Mouse (Mus musculus): ENCODE results near the gene Snu13. TPM values are rescaled to one million over a fixed set of nuclear protein-coding genes. Genes with fewer than 3 reads are reported as not detected.

Gene Snu13
- 96.3 and 124 TPM in 2 replicates for polyA plus RNA-seq (2012; ENCODE audit: insufficient read depth, low replicate concordance)

DNA sequence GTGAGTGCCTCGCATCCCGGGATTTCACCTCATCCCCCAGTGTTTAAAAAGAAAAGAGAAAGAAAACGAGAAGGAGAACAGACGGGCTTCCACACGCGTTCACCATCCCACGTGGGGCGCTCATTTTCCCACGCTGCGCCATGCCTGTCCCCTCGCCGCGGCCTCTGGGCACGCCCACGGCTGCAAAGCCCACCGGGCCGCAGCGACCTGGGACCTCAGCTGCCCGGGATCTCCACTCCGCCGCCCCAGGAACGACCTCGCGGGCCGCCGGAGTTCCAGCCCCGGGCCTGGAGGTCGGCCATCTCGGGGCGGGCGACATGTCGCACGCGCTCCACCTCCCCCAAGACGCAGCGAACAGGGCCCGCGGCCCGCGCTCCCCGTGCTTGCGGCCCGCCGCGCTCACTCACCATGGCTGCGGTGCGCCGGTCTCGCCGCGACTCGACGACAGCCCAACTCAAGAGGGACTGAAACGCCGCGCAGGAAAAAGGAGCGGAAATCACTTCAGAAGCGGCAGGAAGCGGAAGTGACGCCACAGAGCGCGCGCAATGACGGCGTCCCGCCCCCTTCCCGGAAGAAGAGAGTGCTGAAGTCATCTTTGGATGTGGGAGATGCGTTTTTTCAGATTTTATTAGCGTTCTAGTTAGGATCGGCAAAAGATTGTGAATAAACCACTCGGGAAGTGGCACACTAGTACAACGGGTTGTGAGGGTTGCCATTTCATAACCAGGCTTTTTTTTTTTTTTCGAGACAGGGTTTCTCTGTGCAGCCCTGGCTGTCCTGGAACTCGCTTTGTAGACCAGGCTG is at the start of gene Snu13:
Gene Snu13, minus strand, starts transcription at position 519 of the 804 bp plus-strand sequence.
- H3K9me3 ChIP-seq = no peaks in the 10 kb centered on the region
- H3K36me3 ChIP-seq (replicated peaks; ENCODE audit: low read length) = peaks cover 15% of the 10 kb centered on the region
- peak within 1 kb of the TSS; percentile 97 for H3K4me3 ChIP-seq (replicated peaks)
- TF ChIP-seq FLI1 (IDR thresholded peaks at IDR 0.05; ENCODE audit: low read length) (peak; percentile 65; the same call in 1 of the 2 replicates), GATA1 (IDR thresholded peaks at IDR 0.05; ENCODE audit: borderline replicate concordance, low read length) (no peak)
- peaks cover 6% of the 10 kb centered on the region for H3K27me3 ChIP-seq (replicated peaks)
- peaks cover 32% of the 10 kb centered on the region for H3K4me1 ChIP-seq

- TF ChIP-seq GATA1 (IDR thresholded peaks at IDR 0.05; ENCODE audit: borderline replicate concordance, low read length) = no peak
- no peak for TF ChIP-seq FLI1 (IDR thresholded peaks at IDR 0.05; ENCODE audit: low read length)
- Histone ChIP-seq H3K4me3 (replicated peaks) (no peak overlapping the region), H3K27me3 (replicated peaks) (peaks cover 53% of the 10 kb centered on the region), H3K36me3 (replicated peaks; ENCODE audit: low read length) (no peaks in the 10 kb centered on the region), H3K4me1 (peaks cover 4% of the 10 kb centered on the region), H3K9me3 (peaks cover 11% of the 10 kb centered on the region)
These were observed 43.7 kb upstream of the Snu13 start for GRCm38 (mm10) chr15:82091061-82091460.

DNA sequence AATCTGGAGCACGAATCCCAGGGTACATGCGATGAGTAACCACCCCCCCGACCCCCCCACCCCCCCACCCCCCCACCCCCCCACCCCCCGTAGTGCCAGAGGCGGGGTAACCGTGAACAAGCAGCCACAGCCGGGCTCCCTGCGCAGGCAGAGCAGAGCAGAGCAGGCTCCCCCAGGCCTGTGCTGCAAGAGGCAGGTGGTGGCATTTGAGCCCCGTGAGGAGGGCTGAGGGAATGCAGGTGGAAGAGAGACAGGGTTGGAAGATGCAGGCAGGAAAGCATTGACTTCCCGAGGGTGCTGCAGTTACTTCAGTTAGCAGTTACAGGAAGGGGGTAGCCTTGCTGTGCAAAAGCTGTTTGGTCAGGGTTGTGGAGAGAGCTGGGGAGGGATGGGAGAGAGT is 39.9 kb upstream of the Snu13 start:
- Histone ChIP-seq H3K27me3 (replicated peaks) (peaks cover 69% of the 10 kb centered on the region), H3K36me3 (replicated peaks; ENCODE audit: low read length) (no peaks in the 10 kb centered on the region), H3K4me1 (peaks cover 4% of the 10 kb centered on the region), H3K4me3 (replicated peaks) (no peak overlapping the region), H3K9me3 (no peaks in the 10 kb centered on the region)
- TF ChIP-seq GATA1 (IDR thresholded peaks at IDR 0.05; ENCODE audit: borderline replicate concordance, low read length) (no peak), FLI1 (IDR thresholded peaks at IDR 0.05; ENCODE audit: low read length) (no peak)

DNA sequence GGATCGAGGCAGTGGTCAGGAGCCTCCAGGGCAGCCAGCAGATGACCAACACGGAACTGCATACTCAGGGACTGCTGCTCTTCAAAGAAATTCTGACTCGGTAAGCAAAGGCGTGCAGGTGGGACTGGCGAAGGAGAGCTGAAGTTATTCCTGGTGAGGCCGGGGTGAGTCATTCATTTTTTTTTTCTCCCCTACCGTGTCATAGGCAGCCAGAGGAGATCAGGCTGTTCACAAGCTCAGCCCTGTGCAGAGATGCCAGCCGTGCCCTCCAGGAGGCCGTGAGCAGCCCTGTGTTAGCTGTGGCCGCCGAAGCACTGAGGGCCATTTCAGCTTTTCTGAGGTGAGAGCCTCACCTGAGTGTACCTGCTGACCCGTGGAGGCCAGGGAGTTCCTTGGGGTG is 38.7 kb upstream of the Snu13 start:
- peaks cover 4% of the 10 kb centered on the region for H3K4me1 ChIP-seq

DNA sequence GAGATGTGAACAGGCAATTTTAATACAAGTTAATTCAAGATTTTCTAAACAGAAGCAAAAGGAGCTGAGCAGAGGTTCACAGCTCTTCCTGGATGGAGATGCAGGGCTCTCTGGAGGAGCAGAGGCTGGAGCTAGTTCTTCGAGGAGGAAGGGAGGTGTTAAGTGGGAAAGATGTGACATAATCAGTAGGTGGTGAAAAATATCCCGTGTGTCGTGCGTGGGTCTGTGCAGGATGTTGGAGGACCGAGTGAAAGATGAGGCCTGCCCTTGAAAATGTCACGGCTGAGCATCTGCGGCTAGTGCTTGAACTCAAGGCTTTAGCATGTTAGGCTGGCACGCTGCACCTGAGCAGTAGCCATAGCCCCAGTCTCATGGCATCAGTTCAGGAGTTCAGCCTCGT is 38.2 kb upstream of the Snu13 start:
- Histone ChIP-seq H3K27me3 (replicated peaks) (peaks cover 70% of the 10 kb centered on the region), H3K4me1 (peaks cover 4% of the 10 kb centered on the region), H3K9me3 (no peaks in the 10 kb centered on the region), H3K4me3 (replicated peaks) (no peak overlapping the region), H3K36me3 (replicated peaks; ENCODE audit: low read length) (no peaks in the 10 kb centered on the region)
- TF ChIP-seq FLI1 (IDR thresholded peaks at IDR 0.05; ENCODE audit: low read length) = no peak
- no peak for TF ChIP-seq GATA1 (IDR thresholded peaks at IDR 0.05; ENCODE audit: borderline replicate concordance, low read length)

More for the DNA sequence above, 38.7 kb upstream of the Snu13 start:
- Histone ChIP-seq H3K9me3 (no peaks in the 10 kb centered on the region), H3K36me3 (replicated peaks; ENCODE audit: low read length) (no peaks in the 10 kb centered on the region), H3K27me3 (replicated peaks) (peaks cover 69% of the 10 kb centered on the region), H3K4me3 (replicated peaks) (no peak overlapping the region)
- TF ChIP-seq FLI1 (IDR thresholded peaks at IDR 0.05; ENCODE audit: low read length) = no peak
- no peak for TF ChIP-seq GATA1 (IDR thresholded peaks at IDR 0.05; ENCODE audit: borderline replicate concordance, low read length)

GRCm38 (mm10) chr15:82081161-82081560 is 33.8 kb upstream of the Snu13 start:
- H3K4me1 ChIP-seq = no peaks in the 10 kb centered on the region
- TF ChIP-seq FLI1 (IDR thresholded peaks at IDR 0.05; ENCODE audit: low read length) = no peak
- no peak for TF ChIP-seq GATA1 (IDR thresholded peaks at IDR 0.05; ENCODE audit: borderline replicate concordance, low read length)
- H3K36me3 ChIP-seq (replicated peaks; ENCODE audit: low read length) = no peaks in the 10 kb centered on the region
- no peak overlapping the region for H3K4me3 ChIP-seq (replicated peaks)
- H3K9me3 ChIP-seq = no peaks in the 10 kb centered on the region
- H3K27me3 ChIP-seq (replicated peaks) = peaks cover 56% of the 10 kb centered on the region

DNA sequence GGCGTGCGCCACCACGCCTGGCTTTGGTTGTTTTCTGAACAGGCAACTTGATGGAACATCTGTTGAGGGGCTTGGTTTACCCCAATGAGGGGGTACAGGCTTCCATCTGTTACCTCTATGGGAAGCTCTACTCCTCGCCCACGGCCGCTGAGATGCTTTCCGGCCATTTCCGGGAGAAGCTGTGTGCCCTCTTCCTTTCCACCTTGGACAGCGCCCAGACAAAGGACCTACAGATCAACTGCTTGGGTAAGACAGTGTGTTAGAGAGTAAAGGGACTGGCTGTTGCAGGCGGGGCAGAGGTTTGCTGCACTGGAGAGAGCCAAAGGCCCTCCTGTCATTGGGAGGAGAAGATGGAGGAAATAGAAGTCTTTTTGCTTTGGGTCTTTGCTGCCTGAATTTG is 32.5 kb upstream of the Snu13 start:
- TF ChIP-seq GATA1 (IDR thresholded peaks at IDR 0.05; ENCODE audit: borderline replicate concordance, low read length) (no peak), FLI1 (IDR thresholded peaks at IDR 0.05; ENCODE audit: low read length) (no peak)
- Histone ChIP-seq H3K36me3 (replicated peaks; ENCODE audit: low read length) (no peaks in the 10 kb centered on the region), H3K9me3 (no peaks in the 10 kb centered on the region), H3K4me1 (no peaks in the 10 kb centered on the region), H3K4me3 (replicated peaks) (no peak overlapping the region), H3K27me3 (replicated peaks) (peaks cover 50% of the 10 kb centered on the region)

DNA sequence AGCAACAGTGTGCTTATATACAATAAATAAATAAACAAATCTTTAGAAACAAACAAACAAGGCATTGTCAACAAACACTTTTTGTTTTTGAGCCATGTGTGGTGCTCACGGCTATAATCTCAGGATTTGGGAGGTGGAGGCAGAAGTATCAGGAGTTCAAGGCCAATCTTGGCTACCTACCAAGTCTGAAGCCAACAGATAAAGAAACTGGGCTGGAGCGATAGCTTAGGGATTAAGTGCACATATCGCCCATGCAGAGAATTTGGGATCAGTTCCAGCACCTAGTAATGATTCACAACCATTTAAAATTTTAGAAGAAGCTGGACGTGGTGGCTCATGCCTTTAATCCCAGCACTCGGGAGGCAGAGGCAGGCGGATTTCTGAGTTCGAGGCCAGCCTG is 26.1 kb upstream of the Snu13 start:
- Histone ChIP-seq H3K36me3 (replicated peaks; ENCODE audit: low read length) (no peaks in the 10 kb centered on the region), H3K27me3 (replicated peaks) (peaks cover 50% of the 10 kb centered on the region), H3K4me3 (replicated peaks) (no peak overlapping the region), H3K4me1 (peaks cover 6% of the 10 kb centered on the region; the same call in 1 of the 2 replicates), H3K9me3 (peaks cover 12% of the 10 kb centered on the region)
- TF ChIP-seq GATA1 (IDR thresholded peaks at IDR 0.05; ENCODE audit: borderline replicate concordance, low read length) = no peak
- TF ChIP-seq FLI1 (IDR thresholded peaks at IDR 0.05; ENCODE audit: low read length) = no peak

DNA sequence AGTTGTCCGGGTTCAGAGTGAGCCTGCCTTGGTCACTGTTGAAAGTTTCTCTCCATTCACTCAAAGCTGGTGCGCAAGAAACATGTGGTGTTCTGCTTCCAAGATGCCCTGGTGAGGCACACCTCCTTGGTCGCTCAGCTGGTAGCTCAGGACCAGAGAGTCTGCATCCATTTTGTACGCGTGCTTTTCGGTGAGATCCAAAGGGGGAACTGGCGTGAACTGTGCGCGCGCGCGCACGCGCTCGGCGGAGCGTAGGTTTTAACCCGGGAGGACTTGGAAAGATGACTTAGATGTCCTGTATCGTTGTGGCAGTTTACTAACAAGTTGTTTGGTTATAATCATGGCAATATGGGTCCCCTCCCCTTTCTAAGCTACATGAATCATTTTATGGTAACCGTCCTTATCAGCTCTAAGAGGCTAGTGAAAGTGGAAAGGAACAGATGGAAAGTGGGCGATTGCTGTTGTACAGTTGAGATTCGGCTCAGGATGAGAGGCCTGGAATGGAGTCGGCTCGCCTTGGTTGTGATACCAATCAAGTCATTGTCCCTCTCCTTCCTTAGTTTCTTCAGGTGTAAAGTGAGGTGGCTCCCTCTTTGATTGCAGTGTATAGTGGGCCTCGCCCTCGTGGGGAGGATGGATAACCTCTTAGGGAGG is 24.5 kb upstream of the Snu13 start:
- no peak overlapping the region for H3K4me3 ChIP-seq (replicated peaks)
- peaks cover 56% of the 10 kb centered on the region for H3K27me3 ChIP-seq (replicated peaks)
- peaks cover 12% of the 10 kb centered on the region for H3K9me3 ChIP-seq
- TF ChIP-seq FLI1 (IDR thresholded peaks at IDR 0.05; ENCODE audit: low read length) (no peak), GATA1 (IDR thresholded peaks at IDR 0.05; ENCODE audit: borderline replicate concordance, low read length) (no peak)
- no peaks in the 10 kb centered on the region for H3K36me3 ChIP-seq (replicated peaks; ENCODE audit: low read length)
- peaks cover 6% of the 10 kb centered on the region; the same call in 1 of the 2 replicates for H3K4me1 ChIP-seq

DNA sequence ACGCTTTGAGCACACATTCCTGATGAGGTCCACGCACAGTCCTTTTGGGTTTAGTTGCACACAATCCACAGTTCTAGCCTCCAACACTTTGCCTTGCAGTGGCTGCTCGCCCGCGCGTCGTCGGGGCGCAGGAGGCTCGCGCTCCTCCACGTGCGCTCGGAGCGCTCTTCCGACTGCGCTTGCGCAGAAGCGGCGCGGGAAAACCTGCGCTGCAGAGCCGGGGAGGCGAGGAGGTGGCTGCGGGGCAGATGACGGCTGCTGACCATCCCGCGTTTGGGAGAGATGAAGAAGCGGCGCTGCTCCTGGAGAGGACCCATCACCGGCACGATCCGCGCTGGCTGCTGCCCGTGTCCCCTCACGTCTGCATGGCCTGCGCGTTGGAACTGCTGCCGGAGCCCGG is 22.5 kb upstream of the Snu13 start, which contains the start of gene Mei1:
Gene Mei1, plus strand, starts transcription at position 99 of the 400 bp plus-strand sequence.
- Histone ChIP-seq H3K9me3 (peaks cover 12% of the 10 kb centered on the region), H3K36me3 (replicated peaks; ENCODE audit: low read length) (no peaks in the 10 kb centered on the region), H3K27me3 (replicated peaks) (peaks cover 66% of the 10 kb centered on the region)

More for the DNA sequence above, 22.5 kb upstream of the Snu13 start, which contains the start of gene Mei1:
- TF ChIP-seq FLI1 (IDR thresholded peaks at IDR 0.05; ENCODE audit: low read length) = no peak
- TF ChIP-seq GATA1 (IDR thresholded peaks at IDR 0.05; ENCODE audit: borderline replicate concordance, low read length) = no peak
- peaks cover 11% of the 10 kb centered on the region; the same call in 1 of the 2 replicates for H3K4me1 ChIP-seq
- peak within 1 kb of the TSS; percentile 46 for H3K4me3 ChIP-seq (replicated peaks)
